Mouse (Mus musculus): ENCODE measurements around the gene Isyna1.
A peak's percentile ranks its signal among the peaks of the same experiment; 100 is the strongest.

GRCm38 (mm10) chr8:70625104-70625503 lies 30.9 kb downstream of the Isyna1 start:
- TF ChIP-seq POLR2A (IDR thresholded peaks at IDR 0.05; ENCODE audit: borderline replicate concordance, extremely low read depth, low read depth, low read length) = no peak
- peak; percentile 64 for TF ChIP-seq CTCF (IDR thresholded peaks at IDR 0.05; ENCODE audit: insufficient read depth, low read length)
